Mouse (Mus musculus) heart, adult 11 months (tissue): ENCODE measurements around the gene Slc26a3.
"Not testable (repeated sequence)": the region's sequence is repeated elsewhere in the genome, so short reads cannot be mapped to it uniquely, and the experiment has no call there.

Experiments used
- DNase-seq: peaks from one replicate; pipeline ENCODE4 v3.0.0; 2022

The Slc26a3 gene

GRCm38 (mm10) chr12:31437791-31438190, 47.1 kb downstream of the Slc26a3 start:
- no peak for DNase-seq

GRCm38 (mm10) chr12:31439612-31440011, 48.9 kb downstream of the Slc26a3 start:
- DNase-seq = no peak

GRCm38 (mm10) chr12:31444131-31444546, 53.5 kb downstream of the Slc26a3 start:
- DNase-seq = peak; percentile 83

- peak; percentile 39 for DNase-seq
Observed at GRCm38 (mm10) chr12:31444827-31445226, 54.2 kb downstream of the Slc26a3 start.

- peak; percentile 4 for DNase-seq
Observed at GRCm38 (mm10) chr12:31449341-31449740, 58.7 kb downstream of the Slc26a3 start.

GRCm38 (mm10) chr12:31456271-31456670, 65.6 kb downstream of the Slc26a3 start:
- DNase-seq = no peak

- DNase-seq = peak; percentile 88
Observed at GRCm38 (mm10) chr12:31458474-31458873, 67.8 kb downstream of the Slc26a3 start.

- DNase-seq = peak; percentile 28
Observed at GRCm38 (mm10) chr12:31460270-31460669, 69.6 kb downstream of the Slc26a3 start.

- peak; percentile 42 for DNase-seq
Observed at GRCm38 (mm10) chr12:31461371-31461770, 70.7 kb downstream of the Slc26a3 start.

- DNase-seq = no peak
Observed at GRCm38 (mm10) chr12:31462615-31463014, 71.9 kb downstream of the Slc26a3 start.

GRCm38 (mm10) chr12:31478182-31478581, 87.5 kb downstream of the Slc26a3 start:
- DNase-seq = not testable (repeated sequence)

GRCm38 (mm10) chr12:31486431-31486830, 95.8 kb downstream of the Slc26a3 start:
- peak; percentile 87 for DNase-seq

GRCm38 (mm10) chr12:31498936-31499313, 108.3 kb downstream of the Slc26a3 start:
- no peak for DNase-seq

GRCm38 (mm10) chr12:31499314-31500131, 108.9 kb downstream of the Slc26a3 start, which contains the start of gene Cbll1:
Gene Cbll1 (minus strand): TSS chr12:31499616.
- peak; percentile 100 for DNase-seq

- DNase-seq = no peak
Observed at GRCm38 (mm10) chr12:31500196-31500595, 109.5 kb downstream of the Slc26a3 start.

GRCm38 (mm10) chr12:31501266-31501665, 110.6 kb downstream of the Slc26a3 start:
- DNase-seq = peak; percentile 88

GRCm38 (mm10) chr12:31503211-31503610, 112.5 kb downstream of the Slc26a3 start:
- DNase-seq = no peak

GRCm38 (mm10) chr12:31507718-31508364, 117.2 kb downstream of the Slc26a3 start:
- peak; percentile 52 for DNase-seq

- no peak for DNase-seq
Observed at GRCm38 (mm10) chr12:31508496-31508895, 117.8 kb downstream of the Slc26a3 start.

GRCm38 (mm10) chr12:31511218-31511617, 120.5 kb downstream of the Slc26a3 start:
- DNase-seq = peak; percentile 16

- DNase-seq = peak; percentile 42
Observed at GRCm38 (mm10) chr12:31512634-31513411, 122.2 kb downstream of the Slc26a3 start.

- peak; percentile 51 for DNase-seq
Observed at GRCm38 (mm10) chr12:31513724-31514503, 123.2 kb downstream of the Slc26a3 start.
